Mouse (Mus musculus): ENCODE measurements at regions not wholly inside any gene's neighbourhood (a gene's known extent, or its start where the extent isn't known, plus 50 kb on each side); places are given as distances from the start of the nearest gene placed in this dataset.

- DNase-seq = no peak
Measured at GRCm38 (mm10) chr3:61064720-61065119, 62.1 kb downstream of the P2ry1 start.

- DNase-seq = no peak
Measured at GRCm38 (mm10) chr3:61067067-61067466, 64.5 kb downstream of the P2ry1 start.

- no peak for DNase-seq
Measured at GRCm38 (mm10) chr3:61068229-61068628, 65.6 kb downstream of the P2ry1 start.

DNA sequence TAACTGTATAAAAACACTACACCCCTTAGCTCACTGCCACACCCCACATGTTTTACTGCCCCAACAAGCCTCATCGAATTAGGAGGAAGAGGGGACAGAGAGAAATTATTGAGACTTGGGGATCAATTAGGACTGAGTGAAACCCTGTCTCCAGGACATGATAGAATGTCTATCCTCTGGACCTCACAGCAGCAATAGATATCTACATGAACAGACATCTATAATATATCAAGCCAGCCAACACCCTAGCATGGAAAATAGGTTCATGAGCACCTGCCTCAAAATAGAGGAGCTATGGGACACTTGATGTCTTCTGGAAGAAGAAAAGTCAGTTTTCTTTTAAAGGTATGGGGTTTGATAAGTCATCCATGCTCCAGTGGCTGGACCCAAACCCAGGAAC, 68.4 kb downstream of the P2ry1 start:
- no peak for DNase-seq

- no peak for DNase-seq
Measured at GRCm38 (mm10) chr3:61072330-61072729, 69.7 kb downstream of the P2ry1 start.

DNA sequence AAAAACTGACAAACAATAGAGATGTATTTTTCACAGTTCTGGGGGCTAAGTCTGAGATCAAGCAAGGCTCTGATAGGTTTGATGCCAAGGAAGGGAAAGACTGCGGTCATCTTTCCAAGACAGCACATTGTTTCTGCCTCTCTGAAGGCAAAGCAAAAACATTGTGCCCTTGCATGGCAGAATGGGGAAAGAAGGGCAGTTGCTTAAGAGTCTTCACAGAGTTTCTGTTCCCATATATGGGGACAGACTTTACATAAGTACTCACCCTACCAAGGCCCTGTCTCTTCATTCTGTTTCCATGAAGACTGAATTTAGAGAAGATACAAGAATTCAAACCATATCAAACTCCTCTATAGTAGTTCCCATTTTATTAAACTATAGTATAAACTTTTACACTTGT, 70.5 kb downstream of the P2ry1 start:
- DNase-seq = no peak

DNA sequence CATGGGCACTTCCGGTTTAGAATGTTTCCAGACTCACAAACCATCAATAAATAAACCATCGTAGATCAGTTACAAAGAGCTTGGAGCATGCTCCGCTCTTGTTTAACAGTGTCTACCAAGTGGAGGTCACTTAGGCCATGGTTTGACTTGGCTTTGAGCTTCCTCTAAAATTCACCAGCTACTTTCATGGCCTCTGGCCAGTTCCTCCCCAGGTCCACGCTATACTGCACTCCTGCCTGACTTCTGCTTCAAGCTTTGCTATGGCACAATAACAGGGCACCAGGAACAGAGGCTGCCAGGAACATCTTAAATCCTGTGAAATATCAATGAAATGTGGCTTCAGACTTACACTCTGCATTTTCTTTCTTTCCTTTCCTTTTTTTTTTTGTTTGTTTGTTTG, 71.2 kb downstream of the P2ry1 start:
- no peak for DNase-seq

DNA sequence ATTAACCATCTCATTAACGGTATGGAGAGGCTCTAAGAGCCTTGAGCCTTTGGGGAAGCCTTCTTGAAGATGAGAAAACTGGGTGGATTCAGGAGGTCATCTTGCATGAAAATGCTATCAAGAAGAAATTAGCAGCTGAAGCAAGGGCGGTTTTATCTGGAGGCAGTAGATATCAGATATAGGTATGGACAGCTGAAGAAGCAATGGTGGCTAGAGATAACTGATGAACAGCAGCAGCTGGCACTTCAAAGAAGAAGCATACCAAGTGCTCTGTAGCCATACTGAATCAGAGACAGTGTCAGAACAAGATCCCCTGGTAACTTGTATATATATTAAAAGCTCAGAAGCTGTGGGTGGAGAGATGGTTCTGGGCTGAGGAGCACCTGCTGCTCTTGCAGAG, 73.2 kb downstream of the P2ry1 start:
- no peak for DNase-seq

DNA sequence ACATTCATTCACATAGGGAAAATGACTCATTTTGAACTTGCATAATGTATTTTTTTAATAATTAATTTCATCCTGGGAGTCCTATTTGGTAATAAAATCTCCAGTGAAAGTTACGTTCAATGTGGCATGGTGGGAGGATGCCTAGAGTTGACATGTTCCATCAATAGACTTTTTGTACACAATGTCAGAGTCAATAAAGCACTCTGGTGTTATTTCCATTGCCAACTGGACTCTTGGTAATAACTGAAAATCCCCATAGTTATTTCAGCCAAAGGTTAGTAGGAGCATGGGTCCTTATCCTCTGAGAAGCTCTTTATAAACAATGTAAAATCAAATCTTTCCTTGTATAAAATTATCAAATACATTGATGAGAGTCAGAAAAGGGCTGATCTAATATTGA, 87.3 kb downstream of the P2ry1 start:
- no peak for DNase-seq

DNA sequence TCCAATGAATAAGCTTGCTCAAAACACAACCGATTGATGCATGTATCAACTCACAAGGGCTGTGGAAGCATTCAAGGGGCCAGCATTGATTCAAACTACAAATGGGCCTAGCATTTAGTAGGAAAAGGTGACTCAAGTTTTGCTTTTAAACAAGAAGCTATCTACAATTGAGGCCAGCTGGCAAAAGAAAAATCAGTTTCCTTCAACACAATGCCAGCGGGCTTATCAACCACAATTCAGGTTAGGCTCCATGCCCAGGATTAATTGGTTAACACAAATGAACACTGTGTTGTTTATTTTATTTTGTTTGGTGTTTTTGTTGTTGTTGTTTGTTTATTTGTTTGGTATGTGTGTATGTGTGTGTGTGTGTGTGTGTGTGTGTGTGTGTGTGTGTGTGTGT, 89.4 kb downstream of the P2ry1 start:
- no peak for DNase-seq

DNA sequence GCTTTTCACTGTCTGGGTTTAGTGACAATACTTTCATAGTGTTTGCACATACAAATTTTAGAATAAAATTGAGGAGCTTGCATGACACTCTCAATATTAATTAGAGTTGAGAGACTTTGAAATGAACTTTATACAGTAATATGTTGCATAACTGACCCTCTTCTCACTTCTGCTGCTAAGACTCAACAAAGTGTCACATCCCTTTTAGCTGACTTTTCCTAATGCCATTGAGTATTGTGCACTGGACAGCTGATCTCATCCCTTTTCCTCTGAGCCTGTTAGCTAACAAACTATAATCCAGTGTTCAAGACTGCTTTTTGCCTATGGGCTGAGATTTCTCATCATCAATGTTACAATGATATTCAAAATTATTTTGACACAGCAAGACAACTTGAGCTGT, 113.8 kb downstream of the P2ry1 start:
- DNase-seq = no peak

DNA sequence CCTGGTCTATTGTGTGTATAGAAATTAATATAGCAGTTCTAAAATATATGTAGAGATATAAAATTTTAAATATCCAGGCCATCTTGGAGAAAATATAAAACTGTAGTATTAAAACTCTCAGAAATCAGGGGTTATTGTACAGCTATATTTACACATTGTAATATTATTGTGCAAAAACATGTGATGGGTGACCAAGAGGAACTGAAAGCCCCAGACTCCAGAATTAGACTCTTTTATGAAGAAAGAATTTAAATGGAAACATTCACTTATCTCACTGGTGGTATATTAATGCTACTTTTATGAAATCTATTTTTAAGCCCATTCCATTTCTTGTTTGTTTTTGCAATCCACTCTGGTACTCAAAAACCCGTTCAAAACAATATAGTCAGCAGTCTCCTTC, 130.5 kb downstream of the P2ry1 start:
- no peak for DNase-seq

DNA sequence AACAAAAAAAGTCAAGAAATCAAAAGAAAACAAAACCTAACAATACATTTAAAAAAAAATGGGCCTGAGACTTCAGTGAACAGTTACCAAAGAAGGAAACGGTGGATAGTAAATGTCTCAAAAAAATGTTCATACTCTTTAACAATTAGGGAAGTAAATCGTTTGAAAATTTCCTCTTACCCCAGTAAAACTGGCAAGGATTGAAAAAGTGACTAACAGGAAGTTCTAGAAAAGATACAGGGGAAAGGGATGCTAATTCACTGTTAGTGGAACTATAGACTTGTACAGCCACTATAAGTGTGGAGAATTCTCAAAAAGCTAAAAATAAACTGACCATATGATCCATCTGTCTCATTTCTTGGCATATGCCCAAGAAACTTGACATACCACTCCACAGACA, 151.5 kb downstream of the P2ry1 start:
- DNase-seq = no peak

GRCm38 (mm10) chr3:61159811-61160210, 157.2 kb downstream of the P2ry1 start:
- DNase-seq = no peak

DNA sequence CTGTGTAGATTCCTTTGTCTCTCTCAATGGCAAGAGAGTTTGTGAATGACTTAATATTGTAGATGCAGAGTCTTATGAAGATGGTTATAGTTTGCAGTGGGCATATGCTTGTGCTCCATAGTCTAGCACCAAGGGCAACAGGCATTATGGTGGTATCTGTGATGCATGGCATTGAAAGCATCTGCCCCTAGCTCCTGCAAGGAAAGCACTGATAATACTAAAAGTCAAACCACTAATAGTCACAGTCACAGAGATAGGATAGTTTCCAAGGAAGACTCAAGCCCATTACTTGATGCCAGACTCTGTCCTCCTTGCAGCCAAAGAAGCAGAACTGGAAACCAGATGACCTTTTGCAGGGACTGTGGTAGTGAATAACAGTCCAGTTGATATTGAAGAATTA, 158.8 kb downstream of the P2ry1 start:
- no peak for DNase-seq

GRCm38 (mm10) chr3:61185789-61186188, 175.6 kb upstream of the Rap2b start:
- no peak for DNase-seq

- DNase-seq = no peak
Measured at GRCm38 (mm10) chr3:61188662-61189061, 172.8 kb upstream of the Rap2b start.

DNA sequence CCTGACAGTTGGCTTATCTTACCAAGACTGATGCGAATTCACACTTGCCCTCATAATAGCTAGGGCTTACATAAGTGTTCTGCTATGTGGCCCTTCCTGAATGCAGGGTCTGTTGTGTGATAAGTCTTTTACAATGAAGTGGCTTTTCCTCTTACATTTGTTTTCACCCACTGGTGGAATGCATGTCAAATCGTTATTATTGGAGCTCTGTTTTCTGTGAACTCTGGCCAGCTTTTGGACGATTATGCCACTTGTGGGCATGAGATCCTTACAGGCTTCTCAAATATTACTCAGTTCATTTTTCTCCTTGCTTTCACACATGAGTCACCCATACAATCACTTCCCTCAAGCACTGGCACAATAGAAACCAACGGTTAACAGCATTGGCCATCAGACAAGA, 144.9 kb upstream of the Rap2b start:
- no peak for DNase-seq

GRCm38 (mm10) chr3:61224505-61224904, 136.9 kb upstream of the Rap2b start:
- DNase-seq = no peak

GRCm38 (mm10) chr3:61225054-61225453, 136.4 kb upstream of the Rap2b start:
- no peak for DNase-seq

DNA sequence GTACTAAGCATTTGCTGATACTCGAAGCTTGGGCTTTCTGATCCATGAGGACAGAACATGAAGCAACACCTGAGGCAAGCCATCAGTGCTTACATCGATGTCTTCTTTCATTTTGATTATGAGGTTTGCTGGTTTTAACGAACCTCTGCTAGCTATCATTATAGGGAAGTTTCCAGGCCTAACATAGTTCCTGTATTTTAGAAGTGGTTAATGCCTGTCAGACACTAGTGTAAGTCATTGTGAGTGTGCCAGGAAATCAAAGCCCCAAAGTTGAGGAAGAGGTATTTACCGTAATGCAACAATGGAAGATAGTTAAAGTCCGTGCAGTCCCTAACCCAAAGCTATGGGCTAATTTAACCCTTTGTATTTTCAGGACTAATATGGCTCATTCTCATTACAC, 120.1 kb upstream of the Rap2b start:
- DNase-seq = no peak

DNA sequence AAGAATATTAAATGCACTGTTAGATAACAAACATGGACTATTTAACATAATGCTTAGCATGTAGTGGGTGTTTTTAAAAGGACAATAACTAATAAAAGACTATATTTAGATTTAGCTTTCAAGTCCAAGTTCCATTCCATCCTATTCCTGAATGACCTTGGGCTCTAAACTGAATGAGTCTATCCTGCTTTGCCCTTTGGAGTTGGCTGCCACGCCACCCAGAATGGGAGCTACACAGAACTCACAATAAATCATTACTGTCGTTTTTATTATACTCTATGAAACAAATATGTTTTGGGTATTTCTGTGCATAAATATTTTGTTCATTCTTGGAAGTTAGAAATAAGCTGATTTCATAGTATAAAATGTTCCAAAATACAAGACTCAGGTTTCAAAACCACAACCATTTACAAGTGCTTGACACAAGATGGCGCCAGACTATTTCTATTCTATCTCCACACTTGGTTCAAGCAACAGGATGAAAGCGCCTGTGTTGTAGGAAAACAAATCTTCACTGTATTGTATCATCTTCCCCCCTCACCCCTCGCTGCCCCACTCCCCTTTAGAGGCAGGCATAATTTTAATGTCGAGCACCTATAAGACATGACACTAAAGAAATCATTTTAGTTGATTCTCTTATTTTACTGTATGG, 117.4 kb upstream of the Rap2b start:
- DNase-seq = no peak

- no peak for DNase-seq
Measured at GRCm38 (mm10) chr3:61246429-61246828, 115.0 kb upstream of the Rap2b start.

DNA sequence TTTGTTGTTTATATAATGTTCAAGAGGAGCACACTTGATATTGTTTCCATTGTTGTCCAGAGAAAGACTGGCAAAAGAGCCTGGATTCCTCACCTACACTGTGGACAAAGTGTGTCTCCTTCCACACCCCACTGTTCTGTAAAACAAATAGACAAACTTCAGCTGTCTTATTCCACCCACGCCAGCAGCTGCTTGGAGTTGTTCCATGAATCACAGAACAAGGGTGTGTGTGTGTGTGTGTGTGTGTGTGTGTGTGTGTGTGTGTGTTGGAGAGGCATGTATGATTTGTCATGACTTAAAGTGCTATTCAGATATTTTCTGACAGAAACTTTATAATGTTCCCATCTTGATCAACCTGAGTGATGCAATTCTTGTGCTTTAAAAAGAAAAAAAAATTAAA, 114.1 kb upstream of the Rap2b start:
- DNase-seq = peak; percentile 21

DNA sequence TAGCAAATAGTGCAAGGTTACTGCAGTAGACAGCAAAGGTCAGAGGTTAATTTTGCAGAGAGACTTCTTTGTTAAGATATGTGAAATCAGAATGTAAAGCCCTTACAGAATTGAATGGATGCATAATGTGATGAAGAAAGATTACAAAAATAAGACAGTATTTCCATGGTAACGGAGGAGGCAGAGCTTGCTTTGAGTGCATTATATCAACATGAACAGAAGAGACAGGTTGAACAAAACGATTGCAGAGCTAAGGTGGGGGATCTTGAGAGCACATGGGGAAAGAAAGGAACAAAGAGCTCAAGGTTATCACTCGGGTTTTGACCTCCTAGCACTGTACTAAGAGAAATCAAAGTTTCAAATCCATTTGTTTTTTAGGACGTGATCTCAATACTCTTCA, 106.2 kb upstream of the Rap2b start:
- DNase-seq = no peak

Measured in gastrocnemius, postnatal 25 days (tissue).